Mouse (Mus musculus) cortical plate, adult 2 months (tissue): Measurements from ENCODE around the gene Fgd4. TPM values are rescaled to one million over a fixed set of nuclear protein-coding genes. Genes with fewer than 3 reads are reported as not detected.
A peak's percentile ranks its signal among the peaks of the same experiment; 100 is the strongest.

ENCODE experiments used
- H3K27ac ChIP-seq: fragments of 200-500 bp; 2 replicates; pipeline ENCODE4 v1.5.1; 2012; ENCODE audit warnings: low read length, control low read depth, inconsistent platforms; ENCODE audit not compliant: insufficient read depth
- H3K4me1 ChIP-seq: fragments of 200-500 bp; 2 replicates; pipeline ENCODE4 v1.6.1; 2011; ENCODE audit warnings: low read length; ENCODE audit not compliant: control insufficient read depth, insufficient read depth
- H3K4me3 ChIP-seq: fragments of 200-500 bp; 2 replicates; pipeline ENCODE4 v1.5.1; 2011; ENCODE audit warnings: mild to moderate bottlenecking, low read length, control low read depth; ENCODE audit not compliant: insufficient read depth
- CTCF ChIP-seq: fragments of 200-500 bp; IDR thresholded peaks from 2 replicates; pipeline ENCODE4 v1.5.1; 2011; ENCODE audit warnings: mild to moderate bottlenecking, control low read depth, low read length; ENCODE audit not compliant: insufficient read depth; ENCODE audit errors: extremely low read depth
- POLR2A ChIP-seq: fragments of 200-500 bp; IDR thresholded peaks from 2 replicates; pipeline ENCODE4 v1.6.1; 2011; ENCODE audit warnings: mild to moderate bottlenecking, low read length, control low read depth; ENCODE audit not compliant: insufficient read depth; ENCODE audit errors: extremely low read depth
- polyA plus RNA-seq: library from polyadenylated mRNA; depleted of rRNA; stranded (reverse); fragments of >200 nt; gene quantifications from 2 replicates; pipeline ENCODE4 v1.2.3, GENCODE M21; 2012

Gene Fgd4
- polyA plus RNA-seq, 1 experiment: 7.6 TPM

- no peak for TF ChIP-seq CTCF
- no peak for TF ChIP-seq POLR2A
- Histone ChIP-seq H3K4me3 (no peak overlapping the region), H3K27ac (no peak overlapping the region), H3K4me1 (no peaks in the 10 kb centered on the region)
Measured at GRCm38 (mm10) chr16:16571356-16571755, 29.0 kb downstream of the Fgd4 start.

GRCm38 (mm10) chr16:16566786-16567185 lies 33.6 kb downstream of the Fgd4 start:
- TF ChIP-seq CTCF: no peak
- no peak for TF ChIP-seq POLR2A
- Histone ChIP-seq H3K4me3 (no peak overlapping the region), H3K27ac (no peak overlapping the region), H3K4me1 (no peaks in the 10 kb centered on the region)

- Histone ChIP-seq H3K4me1 (no peaks in the 10 kb centered on the region), H3K4me3 (no peak overlapping the region), H3K27ac (no peak overlapping the region)
- TF ChIP-seq POLR2A: no peak
- TF ChIP-seq CTCF: no peak
Measured at GRCm38 (mm10) chr16:16566215-16566614, 34.1 kb downstream of the Fgd4 start.

- Histone ChIP-seq H3K27ac (no peak overlapping the region), H3K4me3 (no peak overlapping the region), H3K4me1 (no peaks in the 10 kb centered on the region)
- no peak for TF ChIP-seq POLR2A
- TF ChIP-seq CTCF: no peak
Measured at GRCm38 (mm10) chr16:16565786-16566185, 34.6 kb downstream of the Fgd4 start.

- H3K27ac ChIP-seq: no peak overlapping the region
- TF ChIP-seq POLR2A (no peak), CTCF (no peak)
- H3K4me1 ChIP-seq: no peaks in the 10 kb centered on the region; the same call in 1 of the 2 replicates
- H3K4me3 ChIP-seq: no peak overlapping the region; the same call in 1 of the 2 replicates
Measured at GRCm38 (mm10) chr16:16560718-16561117, 39.6 kb downstream of the Fgd4 start.

GRCm38 (mm10) chr16:16559878-16560531 lies 40.3 kb downstream of the Fgd4 start:
- no peak overlapping the region for H3K27ac ChIP-seq
- H3K4me1 ChIP-seq: no peaks in the 10 kb centered on the region; the same call in 1 of the 2 replicates
- TF ChIP-seq CTCF (no peak), POLR2A (peak; percentile 74)
- H3K4me3 ChIP-seq: peak overlapping the region; percentile 27

GRCm38 (mm10) chr16:16559016-16559877 lies 41.1 kb downstream of the Fgd4 start:
- TF ChIP-seq POLR2A (no peak), CTCF (no peak)

GRCm38 (mm10) chr16:16557738-16558137 lies 42.6 kb downstream of the Fgd4 start:
- TF ChIP-seq CTCF (no peak), POLR2A (no peak)
- H3K27ac ChIP-seq: no peak overlapping the region
- H3K4me1 ChIP-seq: peaks cover 1% of the 10 kb centered on the region
- H3K4me3 ChIP-seq: peak overlapping the region; percentile 27; the same call in 1 of the 2 replicates

More at GRCm38 (mm10) chr16:16559016-16559877, 41.1 kb downstream of the Fgd4 start:
- H3K27ac ChIP-seq: no peak overlapping the region
- peak overlapping the region; percentile 27 for H3K4me3 ChIP-seq
- no peaks in the 10 kb centered on the region; the same call in 1 of the 2 replicates for H3K4me1 ChIP-seq

GRCm38 (mm10) chr16:16554098-16554497 lies 46.3 kb downstream of the Fgd4 start:
- no peak overlapping the region for H3K27ac ChIP-seq
- no peak for TF ChIP-seq CTCF
- no peak for TF ChIP-seq POLR2A
- H3K4me1 ChIP-seq: peaks cover 1% of the 10 kb centered on the region; the same call in 1 of the 2 replicates
- H3K4me3 ChIP-seq: no peak overlapping the region

GRCm38 (mm10) chr16:16552197-16552596 lies 48.2 kb downstream of the Fgd4 start:
- TF ChIP-seq POLR2A (no peak), CTCF (no peak)
- H3K4me1 ChIP-seq: peaks cover 1% of the 10 kb centered on the region; the same call in 1 of the 2 replicates
- no peak overlapping the region for H3K27ac ChIP-seq
- no peak overlapping the region for H3K4me3 ChIP-seq
